Mouse (Mus musculus) ES-Bruce4 (cell line): ENCODE data around the gene Ldlrad3.

Experiments
- CTCF ChIP-seq: IDR thresholded peaks from one replicate; pipeline ENCODE4 v1.8.1; 2011; ENCODE audit warnings: low read depth, low read length
- EP300 ChIP-seq: IDR thresholded peaks from 2 replicates; pipeline ENCODE4 v1.6.1; 2011; ENCODE audit warnings: low read depth, low read length; ENCODE audit not compliant: insufficient read depth
- POLR2A ChIP-seq: IDR thresholded peaks from one replicate; pipeline ENCODE4 v1.8.1; 2011; ENCODE audit warnings: low read length; ENCODE audit not compliant: insufficient read depth

- TF ChIP-seq CTCF: no peak
- no peak for TF ChIP-seq EP300
- no peak for TF ChIP-seq POLR2A
Measured at GRCm38 (mm10) chr2:102021371-102022084, 164.7 kb downstream of the Ldlrad3 start.
